Mouse (Mus musculus): Measurements from ENCODE around the gene Cdcp1. TPM values are rescaled to one million over a fixed set of nuclear protein-coding genes. Genes with fewer than 3 reads are reported as not detected.

Cdcp1 gene
- total RNA-seq, 1 experiment, result 3.3 TPM

- TF ChIP-seq ZC3H11A (IDR thresholded peaks at IDR 0.05; ENCODE audit: borderline replicate concordance, low read depth, low read length) (no peak), CHD2 (IDR thresholded peaks at IDR 0.05; ENCODE audit: low read depth, low read length) (no peak), HCFC1 (IDR thresholded peaks at IDR 0.05; ENCODE audit: borderline replicate concordance, insufficient read depth, low read length) (no peak), MAFK (IDR thresholded peaks at IDR 0.05; ENCODE audit: insufficient read depth, low read depth, low read length) (no peak), ZNF384 (IDR thresholded peaks at IDR 0.05; ENCODE audit: low read depth, low read length) (no peak)
- Histone ChIP-seq H3K9ac (ENCODE audit: insufficient read depth, low read depth, low read length, poor library complexity, severe bottlenecking) (no peak overlapping the region), H3K27ac (ENCODE audit: insufficient read depth, low read depth, low read length, poor library complexity, severe bottlenecking) (no peak overlapping the region), H3K36me3 (ENCODE audit: control insufficient read depth, insufficient read depth, low read length, poor library complexity, severe bottlenecking) (peaks cover 36% of the 10 kb centered on the region), H3K4me1 (ENCODE audit: control insufficient read depth in 2 of 2, insufficient read depth in 2 of 2, low read length in 2 of 2, poor library complexity in 1 of 2) (no peaks in the 10 kb centered on the region), H3K4me3 (ENCODE audit: insufficient read depth in 1 of 2, low read depth in 1 of 2, low read length in 2 of 2, poor library complexity in 1 of 2, severe bottlenecking in 1 of 2) (no peak overlapping the region), H3K9me3 (ENCODE audit: control insufficient read depth, insufficient read depth, low read depth, low read length) (no peaks in the 10 kb centered on the region)
- no peak for DNase-seq (ENCODE audit: low read depth, low spot score)
- in situ Hi-C loops (cut with MboI; ENCODE audit: low sequenced_read_pairs in 2 of 2, unreplicated experiment in 2 of 2), result no loop called here
These were observed 92.8 kb downstream of the Cdcp1 start for GRCm38 (mm10) chr9:123123017-123123416.

Other genes starting within 250 kb of the Cdcp1 start
- 4.8 and 5.0 TPM in 2 replicates for gene Tmem42, start 194.7 kb downstream of the Cdcp1 start, total RNA-seq (2012; rRNA removed)
- 0.22 and 0.37 TPM in 2 replicates for gene Tgm4, start 181.3 kb downstream of the Cdcp1 start, total RNA-seq (2012; rRNA removed)
- gene Zdhhc3, start 102.8 kb downstream of the Cdcp1 start, total RNA-seq (2012; rRNA removed), result 36.6 and 37.8 TPM in 2 replicates
- 83.4 and 94.6 TPM in 2 replicates for gene Exosc7, start 102.8 kb downstream of the Cdcp1 start, total RNA-seq (2012; rRNA removed)
- 0.32 TPM in 1 of 2 replicates, not detected in the other for gene Clec3b, start 65.1 kb downstream of the Cdcp1 start, total RNA-seq (2012; rRNA removed)
- 4.8 and 9.5 TPM in 2 replicates for gene Tmem158, start 44.7 kb upstream of the Cdcp1 start, total RNA-seq (2012; rRNA removed)
- gene Lars2, start 150.9 kb upstream of the Cdcp1 start, total RNA-seq (2012; rRNA removed), result 5,955 and 28,940 TPM in 2 replicates